Mouse (Mus musculus) embryonic facial prominence, embryonic 11.5 days (tissue): ENCODE data around the gene Lrrc73. TPM values are rescaled to one million over a fixed set of nuclear protein-coding genes. Genes with fewer than 3 reads are reported as not detected.

Experiments
- ATAC-seq: fragments of 200-750 bp; cut with Nextera tagmentation; replicated peaks from 2 replicates; pipeline ENCODE4 v1.8.0; 2017; ENCODE audit warnings: low read depth; ENCODE audit not compliant: insufficient number of reproducible peaks, low FRiP score, low TSS enrichment
- DNase-seq: peaks from one replicate; pipeline ENCODE4 v3.0.0-alpha.2; 2015; ENCODE audit warnings: low spot score
- H3K27ac ChIP-seq: fragments of 300-500 bp; sonication (generic); replicated peaks from 2 replicates; pipeline ENCODE4 v1.5.1; 2014; ENCODE audit warnings: mild to moderate bottlenecking, low read depth, low read length, control low read depth
- H3K27me3 ChIP-seq: fragments of 300-500 bp; sonication (generic); 2 replicates; pipeline ENCODE4 v1.6.1; 2014; ENCODE audit warnings: mild to moderate bottlenecking, low read length, moderate library complexity, mixed read lengths; ENCODE audit not compliant: control insufficient read depth, insufficient read depth
- H3K36me3 ChIP-seq: fragments of 300-500 bp; sonication (generic); replicated peaks from 2 replicates; pipeline ENCODE4 v1.6.1; 2014; ENCODE audit warnings: low read depth, mild to moderate bottlenecking, low read length, moderate library complexity, mixed read lengths; ENCODE audit not compliant: control insufficient read depth, insufficient read depth
- H3K4me1 ChIP-seq: fragments of 300-500 bp; sonication (generic); 2 replicates; pipeline ENCODE4 v1.6.1; 2014; ENCODE audit warnings: low read length, mixed read lengths; ENCODE audit not compliant: control insufficient read depth, insufficient read depth
- H3K4me2 ChIP-seq: fragments of 300-500 bp; sonication (generic); 2 replicates; pipeline ENCODE4 v1.6.1; 2014; ENCODE audit warnings: low read depth, mild to moderate bottlenecking, control low read depth, low read length, moderate library complexity
- H3K4me3 ChIP-seq: fragments of 300-500 bp; sonication (generic); 2 replicates; pipeline ENCODE4 v1.5.1; 2014; ENCODE audit warnings: low read depth, low read length, control low read depth
- H3K9ac ChIP-seq: fragments of 300-500 bp; sonication (generic); replicated peaks from 2 replicates; pipeline ENCODE4 v1.6.1; 2014; ENCODE audit warnings: mild to moderate bottlenecking, control low read depth, low read length
- H3K9me3 ChIP-seq: fragments of 300-500 bp; sonication (generic); replicated peaks from 2 replicates; pipeline ENCODE4 v1.6.1; 2016; ENCODE audit warnings: mild to moderate bottlenecking, low read length, inconsistent platforms, mixed read lengths; ENCODE audit not compliant: control insufficient read depth
- WGBS: fragments of 180-500 bp; shearing (Covaris S2); extraction: QIAGEN DNeasy Blood & Tissue Kit; methylation state at CpG from one replicate; pipeline ENCODE4 v1.1.7; 2014; 5-methylcytosine and 5-hydroxymethylcytosine counted together
- microRNA counts: library from miRNA; unstranded; fragments of <30 nt; microRNA quantifications from one replicate; lab custom pipeline; 2016
- microRNA-seq: library from miRNA; unstranded; fragments of <30 nt; microRNA quantifications from one replicate; pipeline ENCODE4, GENCODE M21; 2016; ENCODE audit warnings: borderline number of aligned reads
- polyA plus RNA-seq: library from polyadenylated mRNA; unstranded; fragments of >200 nt; fragmentation: Nextera tagmentation; extraction: Ambion mirVana; gene quantifications from 2 replicates; pipeline ENCODE4 v1.2.1, GENCODE M21; 2014

Gene Lrrc73
- polyA plus RNA-seq, 1 experiment from 2014 or later: 1.2 TPM

DNA sequence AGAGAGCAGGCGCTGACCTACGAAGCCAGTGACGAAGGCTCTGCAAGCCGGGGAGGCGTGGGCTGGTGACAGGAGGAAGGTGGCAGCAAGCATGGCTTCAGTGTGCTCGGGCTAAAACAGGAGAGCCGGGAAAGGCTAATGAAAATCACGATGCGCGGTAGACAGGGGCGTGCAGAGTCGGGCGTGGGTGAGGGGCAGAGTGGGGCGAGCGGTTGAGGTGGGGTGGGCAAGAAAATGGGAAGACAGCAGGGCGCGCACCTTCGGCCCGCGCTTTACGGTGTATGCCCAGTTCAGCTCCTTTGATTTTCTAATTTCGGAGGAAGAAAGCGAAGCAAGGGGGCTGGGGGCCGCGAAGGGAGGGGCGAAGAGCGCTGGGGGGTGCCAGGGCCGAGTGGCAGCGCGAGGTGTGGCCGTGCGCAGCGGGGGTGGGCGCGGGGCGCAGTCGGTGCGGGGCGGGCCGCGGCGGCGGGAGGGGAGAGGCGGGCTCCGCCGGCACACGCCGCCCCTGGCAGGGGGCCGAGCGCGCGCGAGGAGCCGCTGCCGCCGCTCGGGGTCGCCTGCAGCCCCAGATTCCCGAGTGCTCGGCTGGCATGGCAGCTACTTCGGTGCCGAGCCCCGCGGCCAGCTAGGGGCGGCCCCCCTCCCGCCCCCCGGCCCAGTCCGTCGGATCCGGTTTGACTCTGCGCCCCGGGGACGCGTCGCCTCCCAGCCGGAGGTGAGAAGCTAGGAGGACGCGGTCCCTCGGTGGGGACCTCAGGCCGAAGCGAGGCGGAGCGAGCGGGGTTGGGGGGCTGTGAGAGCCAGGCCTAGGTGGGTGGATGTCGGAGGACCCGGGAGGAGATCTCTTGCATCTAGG lies 44.3 kb downstream of the Lrrc73 start, which contains the start of gene Dlk2:
Gene Dlk2 (plus strand): TSS at position 58 of the 856 bp plus-strand sequence.
- H3K4me2 ChIP-seq: peak within 1 kb of the TSS; percentile 100
- peaks cover 9% of the 10 kb centered on the region; the same call in 1 of the 2 replicates for H3K4me1 ChIP-seq
- WGBS: under 1% methylated on average over 69 of the region's 86 CpGs
- no peaks in the 10 kb centered on the region for H3K9me3 ChIP-seq
- H3K4me3 ChIP-seq: peak within 1 kb of the TSS; percentile 67
- H3K9ac ChIP-seq: peak within 1 kb of the TSS; percentile 56
- peak; percentile 41 for DNase-seq
- H3K27ac ChIP-seq: no peak within 1 kb of the TSS
- peak; percentile 34; the same call in 1 of the 2 replicates for ATAC-seq
- peaks cover 33% of the 10 kb centered on the region for H3K27me3 ChIP-seq
- no peaks in the 10 kb centered on the region for H3K36me3 ChIP-seq

DNA sequence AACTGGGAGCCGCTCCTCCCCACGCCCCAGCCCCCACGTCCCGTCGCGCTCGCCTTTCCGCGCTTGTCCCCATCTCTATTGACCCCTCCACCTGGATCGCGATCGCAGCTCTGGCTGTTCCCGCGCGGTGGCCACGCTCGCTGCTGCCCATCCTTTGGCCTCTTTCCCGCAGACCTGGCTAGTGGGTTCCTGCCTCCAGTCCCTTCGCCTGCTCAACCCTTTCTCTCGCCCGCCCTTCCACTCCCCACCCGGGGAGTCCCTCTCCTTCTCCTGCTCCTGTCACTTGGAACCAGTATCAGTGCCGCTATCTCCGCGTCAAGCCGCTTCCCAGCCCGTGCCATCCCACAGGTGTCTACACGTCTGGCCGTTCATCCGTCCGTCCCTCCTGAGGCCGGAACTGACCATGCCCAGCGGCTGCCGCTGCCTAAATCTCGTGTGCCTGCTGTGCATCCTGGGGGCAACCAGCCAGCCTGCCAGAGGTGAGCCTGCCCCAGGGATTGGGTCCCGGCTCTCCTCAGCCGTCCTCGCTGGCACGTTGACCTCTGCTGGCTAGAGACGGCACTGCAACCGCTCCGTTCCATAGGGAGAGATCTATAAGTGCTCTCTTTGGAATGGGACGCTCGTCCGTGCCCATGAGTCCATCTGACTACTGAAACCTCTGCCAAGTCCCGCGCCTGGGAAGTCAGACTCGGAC lies 45.0 kb downstream of the Lrrc73 start:
- Histone ChIP-seq H3K9me3 (no peaks in the 10 kb centered on the region), H3K4me2 (peak overlapping the region; percentile 100), H3K27ac (no peak overlapping the region), H3K4me1 (peaks cover 9% of the 10 kb centered on the region; the same call in 1 of the 2 replicates), H3K4me3 (peak overlapping the region; percentile 67), H3K27me3 (peaks cover 33% of the 10 kb centered on the region), H3K9ac (peak overlapping the region; percentile 22; the same call in 1 of the 2 replicates), H3K36me3 (no peaks in the 10 kb centered on the region)
- DNase-seq (peak; percentile 92), ATAC-seq (peak; percentile 77)
- under 1% methylated on average over 48 of the region's 48 CpGs for WGBS

DNA sequence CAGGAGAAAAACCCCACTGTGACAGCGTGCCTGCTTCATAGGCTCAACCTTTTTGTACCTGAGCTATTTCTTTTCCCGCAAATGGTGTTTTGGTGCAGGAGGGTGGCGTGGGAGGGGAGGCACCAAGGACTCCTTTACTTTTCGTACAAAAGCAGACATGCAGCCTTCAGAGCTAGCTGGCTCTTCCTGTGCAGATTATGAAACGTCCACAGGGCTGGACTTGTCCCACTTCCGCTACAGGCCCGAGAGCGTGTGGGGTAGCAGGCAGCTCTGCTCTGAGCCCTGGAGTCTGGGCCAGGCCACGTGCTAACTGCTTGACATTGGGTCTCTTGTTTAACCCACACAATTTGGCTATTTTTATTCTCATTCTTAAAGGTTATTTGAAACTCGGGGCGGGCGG lies 48.6 kb downstream of the Lrrc73 start:
- H3K4me1 ChIP-seq: peaks cover 9% of the 10 kb centered on the region; the same call in 1 of the 2 replicates
- no peaks in the 10 kb centered on the region for H3K36me3 ChIP-seq
- no peak overlapping the region for H3K4me3 ChIP-seq
- no peak overlapping the region for H3K4me2 ChIP-seq
- no peak overlapping the region for H3K9ac ChIP-seq
- peaks cover 20% of the 10 kb centered on the region for H3K27me3 ChIP-seq
- ATAC-seq: no peak
- no peaks in the 10 kb centered on the region for H3K9me3 ChIP-seq
- no peak for DNase-seq
- WGBS: 74% methylated on average over 12 of the region's 12 CpGs
- no peak overlapping the region for H3K27ac ChIP-seq

DNA sequence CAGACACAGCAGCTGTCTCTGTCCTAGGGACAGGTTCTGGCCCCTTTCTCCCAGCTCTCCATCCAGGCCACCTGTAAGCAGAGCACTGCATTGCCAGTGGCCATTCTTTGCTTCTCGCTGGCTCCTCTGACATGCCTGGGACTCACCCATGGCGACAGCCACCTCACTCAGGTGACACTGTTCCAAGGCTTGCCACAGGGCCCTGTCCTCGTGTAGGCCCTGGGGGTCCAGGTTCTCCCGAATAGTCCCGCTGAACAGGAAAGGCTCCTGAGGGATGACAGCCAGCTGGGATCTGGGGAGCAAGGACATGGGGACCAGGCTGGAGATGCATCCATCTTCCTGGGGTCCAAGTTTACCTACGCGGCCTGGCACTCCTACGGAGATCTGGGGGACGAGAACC lies 50.9 kb downstream of the Lrrc73 start:
- H3K4me3 ChIP-seq: no peak overlapping the region
- no peak overlapping the region for H3K4me2 ChIP-seq
- no peaks in the 10 kb centered on the region for H3K9me3 ChIP-seq
- 90% methylated on average over 9 of the region's 9 CpGs for WGBS
- peaks cover 4% of the 10 kb centered on the region for H3K27me3 ChIP-seq
- no peaks in the 10 kb centered on the region for H3K36me3 ChIP-seq
- H3K9ac ChIP-seq: no peak overlapping the region
- ATAC-seq (no peak), DNase-seq (no peak)
- H3K27ac ChIP-seq: no peak overlapping the region
- H3K4me1 ChIP-seq: no peaks in the 10 kb centered on the region

MicroRNA genes within 50 kb of the gene (microRNA counts, 519-probe panel; counts per million panel counts)
- microRNA mmu-miR-693-3p (lab: Ali Mortazavi, UCI) (not detected), microRNA mmu-miR-693-5p (lab: Ali Mortazavi, UCI) (not detected)

Small RNA genes within 50 kb of the gene (microRNA-seq; reads per million reads assigned to microRNA genes)
- gene Mir693: 1.4 reads per million

Other genes with a start within 250 kb of the Lrrc73 start
- 2.9 and 3.2 TPM in 2 replicates for gene Vegfa, start 221.2 kb upstream of the Lrrc73 start, polyA plus RNA-seq
- gene Mrps18a, start 142.5 kb upstream of the Lrrc73 start, polyA plus RNA-seq: 133 and 134 TPM in 2 replicates
- gene Rsph9, start 109.3 kb upstream of the Lrrc73 start, polyA plus RNA-seq: 12.5 and 13.0 TPM in 2 replicates
- gene Mad2l1bp, start 100.0 kb upstream of the Lrrc73 start, polyA plus RNA-seq: 37.1 and 37.2 TPM in 2 replicates
- gene Gtpbp2, start 92.5 kb upstream of the Lrrc73 start, polyA plus RNA-seq: 18.1 and 19.3 TPM in 2 replicates
- 11.3 and 12.0 TPM in 2 replicates for gene Polh, start 50.9 kb upstream of the Lrrc73 start, polyA plus RNA-seq
- gene Xpo5, start 50.7 kb upstream of the Lrrc73 start, polyA plus RNA-seq: 72.0 and 78.5 TPM in 2 replicates
- gene Polr1c, start 5.5 kb upstream of the Lrrc73 start, polyA plus RNA-seq: 121 and 127 TPM in 2 replicates
- 55.3 and 63.2 TPM in 2 replicates for gene Yipf3, start 5.5 kb upstream of the Lrrc73 start, polyA plus RNA-seq
- 38.5 and 43.7 TPM in 2 replicates for gene Tjap1, start 29.5 kb downstream of the Lrrc73 start, polyA plus RNA-seq
- gene Dlk2, start 43.9 kb downstream of the Lrrc73 start, polyA plus RNA-seq: 1.2 and 2.0 TPM in 2 replicates
- 3.2 and 3.6 TPM in 2 replicates for gene Abcc10, start 74.8 kb downstream of the Lrrc73 start, polyA plus RNA-seq
- gene Zfp318, start 130.2 kb downstream of the Lrrc73 start, polyA plus RNA-seq: 12.1 and 15.3 TPM in 2 replicates
- 0.43 and 1.0 TPM in 2 replicates for gene Crip3, start 175.4 kb downstream of the Lrrc73 start, polyA plus RNA-seq
- gene Slc22a7, start 184.9 kb downstream of the Lrrc73 start, polyA plus RNA-seq: not detected in 2 replicates
- 0.38 and 0.63 TPM in 2 replicates for gene Ttbk1, start 234.1 kb downstream of the Lrrc73 start, polyA plus RNA-seq
- gene Dnph1, start 243.2 kb downstream of the Lrrc73 start, polyA plus RNA-seq: 65.9 and 74.9 TPM in 2 replicates